Comparison of ENCODE assay signal across 8 mouse cellular contexts in the genomic region with DNA sequence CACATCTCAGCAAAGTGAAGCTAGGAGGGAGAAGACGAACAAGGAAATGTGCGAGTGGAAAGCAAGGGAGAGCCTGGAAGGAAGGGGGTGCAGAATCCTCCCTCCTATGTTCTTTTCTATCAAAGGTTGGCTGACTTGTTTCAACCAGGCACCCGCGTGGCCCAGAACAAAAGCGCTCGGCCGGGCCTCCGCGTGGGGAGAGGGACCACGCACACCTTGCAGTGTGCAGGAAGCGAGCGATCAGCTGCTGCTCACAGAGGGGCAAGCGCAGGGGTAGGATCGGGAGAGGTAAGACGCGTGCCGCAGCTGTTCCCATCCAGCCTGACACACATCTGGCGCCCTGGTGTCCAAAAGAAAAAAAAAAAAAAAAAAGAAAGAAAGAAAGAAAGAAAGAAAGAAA. TPM values are rescaled to one million over a fixed set of nuclear protein-coding genes. Genes with fewer than 3 reads are reported as not detected.
DNase-seq lines count a peak whose midpoint lies in the region; ATAC-seq and TF ChIP-seq lines count a peak whose summit lies in the region.
"Had no signal": no experiment of that assay in that cellular context is flagged by ENCODE, and none has a peak within 500 bp of the region (broad histone marks: within the 10 kb centered on the region; RNA-seq: fewer than 3 reads in every experiment).

No protein-coding gene starts in this region.

- TF ChIP-seq CTCF in spleen, adult 2 months (IDR thresholded peaks at IDR 0.05; ENCODE audit: extremely low read depth, insufficient read depth, insufficient read length, insufficient replicate concordance): no peak

- H3K9me3 ChIP-seq in forebrain, embryonic 13.5 days (replicated peaks): no peaks in the 10 kb centered on the region
- H3K9me3 ChIP-seq in limb, embryonic 15.5 days: no peaks in the 10 kb centered on the region

- peak; percentile 69 for ATAC-seq in forebrain, embryonic 13.5 days
- no peak for ATAC-seq in limb, embryonic 15.5 days (ENCODE audit: insufficient number of reproducible peaks, low FRiP score, low TSS enrichment, low read depth)

- no peaks in the 10 kb centered on the region for H3K27me3 ChIP-seq in spleen, adult 2 months (ENCODE audit: control insufficient read depth, insufficient read depth, low read length)
- peaks cover 20% of the 10 kb centered on the region for H3K27me3 ChIP-seq in forebrain, embryonic 13.5 days
- no peaks in the 10 kb centered on the region for H3K27me3 ChIP-seq in limb, embryonic 15.5 days
- H3K27me3 ChIP-seq in splenic B cell, adult 2 months (ENCODE audit: control insufficient read depth, insufficient read depth, low read length, poor library complexity, severe bottlenecking): no peaks in the 10 kb centered on the region

- H3K36me3 ChIP-seq in spleen, adult 2 months (ENCODE audit: control insufficient read depth, insufficient read depth, low read length): no peaks in the 10 kb centered on the region
- no peaks in the 10 kb centered on the region for H3K36me3 ChIP-seq in forebrain, embryonic 13.5 days (ENCODE audit: poor library complexity, severe bottlenecking)
- no peaks in the 10 kb centered on the region for H3K36me3 ChIP-seq in limb, embryonic 15.5 days
- H3K36me3 ChIP-seq in splenic B cell, adult 2 months (ENCODE audit: control insufficient read depth, insufficient read depth, low read length, poor library complexity, severe bottlenecking): no peaks in the 10 kb centered on the region; the same call in 1 of the 2 replicates

- TF ChIP-seq POLR2A in spleen, adult 2 months (IDR thresholded peaks at IDR 0.05; ENCODE audit: low read depth, low read length): no peak

- H3K9ac ChIP-seq in forebrain, embryonic 13.5 days: peak overlapping the region; percentile 46
- no peak overlapping the region for H3K9ac ChIP-seq in limb, embryonic 15.5 days

- peak overlapping the region; percentile 96 for H3K4me2 ChIP-seq in forebrain, embryonic 13.5 days
- peak overlapping the region; percentile 86 for H3K4me2 ChIP-seq in limb, embryonic 15.5 days

- H3K27ac ChIP-seq in spleen, adult 2 months (ENCODE audit: insufficient read depth, low read length): peak overlapping the region; percentile 33; the same call in 1 of the 2 replicates
- H3K27ac ChIP-seq in forebrain, embryonic 13.5 days: no peak overlapping the region
- H3K27ac ChIP-seq in limb, embryonic 15.5 days: no peak overlapping the region

- WGBS in spleen, adult 2 months: 4% methylated on average over 18 of the region's 18 CpGs
- WGBS in forebrain, embryonic 13.5 days: 2% methylated on average over 18 of the region's 18 CpGs
- 2% methylated on average over 18 of the region's 18 CpGs for WGBS in limb, embryonic 15.5 days

- H3K4me3 ChIP-seq in spleen, adult 2 months (ENCODE audit: extremely low read depth, insufficient read depth, insufficient read length): peak overlapping the region; percentile 70
- H3K4me3 ChIP-seq in forebrain, embryonic 13.5 days: peak overlapping the region; percentile 53
- peak overlapping the region; percentile 55 for H3K4me3 ChIP-seq in limb, embryonic 15.5 days

- peaks cover 5% of the 10 kb centered on the region for H3K4me1 ChIP-seq in spleen, adult 2 months (ENCODE audit: control insufficient read depth, insufficient read depth, insufficient read length)
- H3K4me1 ChIP-seq in forebrain, embryonic 13.5 days: peaks cover 5% of the 10 kb centered on the region; the same call in 1 of the 2 replicates
- peaks cover 6% of the 10 kb centered on the region; the same call in 1 of the 2 replicates for H3K4me1 ChIP-seq in limb, embryonic 15.5 days

- intact Hi-C loops in left cerebral cortex, postnatal 14 days (cut with DNase I): no loop called here

- DNase-seq in spleen, adult 2 months (ENCODE audit: low read depth in 1 of 2, low spot score in 2 of 2): peak in 1 of 2 experiments; percentile 38
- DNase-seq in spleen, adult 12 weeks (ENCODE audit: low spot score): no peak
- DNase-seq in splenic B cell, adult 2 months (ENCODE audit: low read depth, low spot score): peak; percentile 31
- no peak for DNase-seq in cerebellum, postnatal 25 days
- no peak for DNase-seq in left cerebral cortex, postnatal 14 days (ENCODE audit: low spot score in 2 of 2)

RNA-seq across cellular contexts. Expression of a gene that starts 0.9 kb away (rescaled TPM):
- polyA plus RNA-seq in spleen, adult 2 months (2012; rRNA removed): 4.0 and 5.7 TPM in 2 replicates
- 1.0 and 1.3 TPM in 2 replicates for polyA plus RNA-seq in forebrain, embryonic 13.5 days (2015; fragmentation: Nextera tagmentation; extraction: Ambion mirVana)
- polyA plus RNA-seq in limb, embryonic 15.5 days (2015; fragmentation: Nextera tagmentation; extraction: Ambion mirVana): 5.7 and 5.8 TPM in 2 replicates
- under 1 TPM; 0.18 to 0.25 TPM for total RNA-seq in left cerebral cortex, postnatal 14 days (2021)
- polyA plus RNA-seq: erythroblast, embryonic 14.5 days had no signal

RNA-seq across cellular contexts. Expression of a gene that starts 46.3 kb away (rescaled TPM):
- 12.8 and 23.1 TPM in 2 replicates for polyA plus RNA-seq in spleen, adult 2 months (2012; rRNA removed)
- polyA plus RNA-seq in forebrain, embryonic 13.5 days (2015; fragmentation: Nextera tagmentation; extraction: Ambion mirVana): 11.6 and 11.8 TPM in 2 replicates
- 5.1 and 6.6 TPM in 2 replicates for polyA plus RNA-seq in limb, embryonic 15.5 days (2015; fragmentation: Nextera tagmentation; extraction: Ambion mirVana)
- total RNA-seq in left cerebral cortex, postnatal 14 days (2021): 10 to 100 TPM; 11.6 to 11.8 TPM
- polyA plus RNA-seq: erythroblast, embryonic 14.5 days had no signal

RNA-seq across cellular contexts. Expression of a gene that starts 54.6 kb away (rescaled TPM):
- polyA plus RNA-seq in spleen, adult 2 months (2012; rRNA removed): 21.7 and 23.5 TPM in 2 replicates
- 8.0 and 10.6 TPM in 2 replicates for polyA plus RNA-seq in forebrain, embryonic 13.5 days (2015; fragmentation: Nextera tagmentation; extraction: Ambion mirVana)
- 23.4 and 23.6 TPM in 2 replicates for polyA plus RNA-seq in limb, embryonic 15.5 days (2015; fragmentation: Nextera tagmentation; extraction: Ambion mirVana)
- 10 to 100 TPM; 23.1 to 23.8 TPM for total RNA-seq in left cerebral cortex, postnatal 14 days (2021)
